Mouse (Mus musculus) embryonic fibroblast, embryonic 13.5 days (primary cell): ENCODE results near the gene Naa30. TPM values are rescaled to one million over a fixed set of nuclear protein-coding genes. Genes with fewer than 3 reads are reported as not detected.

Experiments
- H3K27ac ChIP-seq: 2 replicates; pipeline ENCODE4 v1.5.1; 2012; ENCODE audit warnings: low read length, control low read depth, inconsistent platforms; ENCODE audit not compliant: insufficient read depth
- H3K4me1 ChIP-seq: 2 replicates; pipeline ENCODE4 v1.6.1; 2011; ENCODE audit warnings: low read length; ENCODE audit not compliant: control insufficient read depth, insufficient read depth
- H3K4me3 ChIP-seq: 2 replicates; pipeline ENCODE4 v1.5.1; 2011; ENCODE audit warnings: mild to moderate bottlenecking, control low read depth, low read length; ENCODE audit not compliant: insufficient read depth
- CTCF ChIP-seq: IDR thresholded peaks from 2 replicates; pipeline ENCODE4 v1.5.1; 2011; ENCODE audit warnings: mild to moderate bottlenecking, control low read depth, low read length, moderate library complexity, borderline replicate concordance; ENCODE audit not compliant: insufficient read depth
- POLR2A ChIP-seq: IDR thresholded peaks from 2 replicates; pipeline ENCODE4 v1.6.1; 2011; ENCODE audit warnings: low read depth, mild to moderate bottlenecking, control low read depth, low read length, moderate library complexity
- polyA plus RNA-seq: library from polyadenylated mRNA; stranded (reverse); fragments of >200 nt; gene quantifications from 2 replicates; pipeline ENCODE4 v1.2.4, GENCODE M21; 2011; ENCODE audit warnings: low read depth; ENCODE audit not compliant: missing spikeins, insufficient read length

Gene Naa30
- polyA plus RNA-seq = 25.9 and 35.7 TPM in 2 replicates

DNA sequence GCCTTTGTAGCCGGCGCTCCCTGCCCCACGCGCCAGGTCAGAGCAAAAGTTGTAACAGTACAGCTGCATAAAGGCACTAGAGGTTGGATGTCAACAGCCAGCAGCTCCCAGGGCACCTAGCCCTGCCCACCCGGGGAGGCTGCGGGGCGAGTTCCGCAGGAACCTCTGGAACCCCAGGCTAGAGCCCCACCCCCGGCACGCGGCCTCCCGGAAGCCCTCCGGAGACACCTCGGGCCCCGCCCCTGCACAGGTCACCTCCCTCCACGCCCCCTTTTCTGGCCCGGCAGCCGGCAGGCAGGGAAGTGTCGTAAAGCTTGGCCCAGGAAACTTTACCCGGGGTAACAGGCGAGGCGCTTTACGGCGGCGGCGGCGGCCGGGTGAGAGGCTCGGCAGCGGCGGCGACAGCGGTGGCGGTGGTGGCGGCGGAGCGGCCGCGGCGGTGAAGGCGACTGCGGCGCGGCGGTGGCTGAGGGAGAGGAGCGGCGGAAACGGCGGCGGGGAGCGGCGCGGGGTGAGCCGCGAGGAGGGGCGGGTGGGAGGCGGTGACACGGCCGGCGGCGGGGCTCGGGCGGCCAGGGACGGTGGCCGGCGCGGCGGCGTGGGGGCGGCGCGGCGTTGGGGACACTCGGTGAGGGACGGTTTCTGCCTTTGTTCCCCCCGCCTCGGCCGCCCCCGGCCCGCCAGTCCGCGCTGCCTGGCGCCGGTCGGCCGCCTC, at the start of gene Naa30:
Gene Naa30 (plus strand): TSS at position 360 of the 715 bp plus-strand sequence.
- Histone ChIP-seq H3K27ac (no peak within 1 kb of the TSS), H3K4me1 (no peaks in the 10 kb centered on the region; the same call in none of the 2 replicates), H3K4me3 (peak within 1 kb of the TSS; percentile 72)
- TF ChIP-seq POLR2A = peak; percentile 72
- TF ChIP-seq CTCF = no peak

DNA sequence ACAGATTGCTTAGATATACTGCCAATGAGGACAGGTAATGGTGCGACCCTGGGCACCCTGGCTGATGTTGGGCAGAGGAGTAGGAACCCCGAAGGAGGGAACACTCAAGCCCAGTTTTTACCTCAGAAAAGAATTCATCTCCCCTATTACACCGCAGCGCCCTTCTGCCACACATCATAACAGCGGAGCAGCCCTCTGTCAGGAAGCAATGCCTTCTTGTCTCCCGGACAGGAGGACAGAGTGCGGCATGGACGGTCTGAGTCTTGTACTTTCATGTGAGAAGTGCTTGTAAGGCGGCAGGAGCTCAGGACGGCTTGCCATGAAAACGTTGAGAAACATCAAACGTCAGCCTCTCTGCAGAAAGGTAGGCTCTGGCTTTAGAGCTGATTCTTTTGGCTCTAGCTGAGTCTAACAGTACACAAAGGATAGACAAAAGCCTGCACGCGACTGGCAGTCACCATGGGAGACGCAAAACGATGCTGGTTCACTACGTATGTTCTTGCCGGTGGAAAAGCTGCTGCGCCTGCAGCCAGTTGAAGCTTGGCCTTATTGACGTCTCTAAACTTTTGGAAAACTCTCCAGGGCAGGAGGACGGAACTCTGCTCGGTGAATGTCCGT, 44.8 kb upstream of the Naa30 start:
- Histone ChIP-seq H3K4me1 (no peaks in the 10 kb centered on the region), H3K4me3 (no peak overlapping the region), H3K27ac (no peak overlapping the region)
- TF ChIP-seq CTCF = no peak

DNA sequence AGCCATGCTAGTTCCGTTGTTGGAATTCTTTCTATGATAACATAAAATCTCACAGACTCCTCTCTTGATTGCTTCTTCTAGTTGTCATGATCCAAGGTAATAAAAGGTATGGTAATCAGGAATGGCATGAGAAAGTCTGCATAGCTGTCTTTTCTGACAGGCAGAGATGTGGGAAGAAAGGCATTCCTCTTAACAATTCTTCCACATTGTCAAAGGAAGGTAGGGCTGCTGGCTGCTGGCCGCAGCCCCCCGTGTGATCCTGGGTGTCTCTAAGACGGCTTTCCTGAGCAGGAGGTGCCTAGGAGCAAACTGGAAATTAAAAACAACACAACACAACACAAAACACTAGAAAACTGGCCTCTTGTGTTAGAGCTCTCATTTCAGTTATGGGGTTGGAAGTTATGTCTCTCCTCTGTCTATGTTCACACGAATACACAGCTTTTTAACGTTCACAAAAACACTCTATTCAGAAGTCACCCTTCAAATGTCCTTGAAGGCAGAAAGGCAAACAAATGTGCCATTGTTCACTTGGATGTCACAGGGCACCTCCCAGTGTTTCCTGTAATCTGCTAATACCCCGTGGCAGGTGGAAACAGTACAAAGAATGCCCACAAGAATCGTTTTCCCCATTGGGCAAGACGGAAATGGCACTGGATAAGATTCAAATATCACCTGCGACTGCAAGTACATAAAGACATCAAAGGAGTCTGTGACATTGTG, 43.3 kb upstream of the Naa30 start:
- Histone ChIP-seq H3K27ac (no peak overlapping the region), H3K4me3 (no peak overlapping the region), H3K4me1 (no peaks in the 10 kb centered on the region)
- TF ChIP-seq CTCF = no peak
- TF ChIP-seq POLR2A = no peak

DNA sequence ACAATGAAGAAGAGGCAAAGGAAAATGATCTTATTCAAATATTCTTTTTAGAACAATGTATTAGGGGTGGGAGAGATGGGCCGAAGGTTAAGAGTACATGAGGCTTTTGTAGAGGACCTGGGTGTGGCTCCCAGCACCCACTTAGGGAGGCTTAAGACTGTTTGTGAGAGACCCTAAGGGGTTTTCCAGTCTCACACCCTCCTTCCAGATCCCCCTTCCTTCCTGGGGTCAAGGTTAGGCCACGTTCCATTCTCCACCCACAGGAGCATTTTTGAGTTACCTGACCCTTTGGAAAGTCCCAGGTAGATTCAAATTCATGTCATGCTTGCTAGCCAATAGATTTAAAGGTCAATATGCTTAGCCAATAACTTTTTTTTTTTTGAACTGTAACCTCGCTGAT, 39.6 kb upstream of the Naa30 start:
- no peak for TF ChIP-seq CTCF
- TF ChIP-seq POLR2A = no peak
- Histone ChIP-seq H3K4me3 (no peak overlapping the region), H3K4me1 (no peaks in the 10 kb centered on the region), H3K27ac (no peak overlapping the region)

DNA sequence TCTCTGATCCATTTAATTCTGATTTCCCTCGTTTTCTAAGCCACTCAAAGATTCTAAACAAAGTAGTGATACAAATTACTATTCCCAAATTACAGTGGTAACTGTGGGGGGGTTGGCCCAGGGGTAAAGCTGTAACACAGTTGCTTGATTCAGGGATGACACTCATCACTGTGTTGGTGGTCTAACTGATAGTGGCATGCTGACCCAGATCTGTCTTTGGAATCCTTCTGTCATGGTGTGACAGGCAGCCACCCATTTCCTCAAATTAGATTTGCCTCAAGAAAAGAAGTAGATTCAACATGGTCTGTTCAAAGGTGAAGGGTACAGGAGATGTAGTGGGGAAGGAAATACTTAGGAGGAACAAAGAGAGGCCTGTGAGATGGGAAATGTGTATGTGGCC, 33.9 kb upstream of the Naa30 start:
- H3K4me3 ChIP-seq = no peak overlapping the region
- TF ChIP-seq POLR2A (no peak), CTCF (no peak)
- no peaks in the 10 kb centered on the region for H3K4me1 ChIP-seq
- H3K27ac ChIP-seq = no peak overlapping the region

DNA sequence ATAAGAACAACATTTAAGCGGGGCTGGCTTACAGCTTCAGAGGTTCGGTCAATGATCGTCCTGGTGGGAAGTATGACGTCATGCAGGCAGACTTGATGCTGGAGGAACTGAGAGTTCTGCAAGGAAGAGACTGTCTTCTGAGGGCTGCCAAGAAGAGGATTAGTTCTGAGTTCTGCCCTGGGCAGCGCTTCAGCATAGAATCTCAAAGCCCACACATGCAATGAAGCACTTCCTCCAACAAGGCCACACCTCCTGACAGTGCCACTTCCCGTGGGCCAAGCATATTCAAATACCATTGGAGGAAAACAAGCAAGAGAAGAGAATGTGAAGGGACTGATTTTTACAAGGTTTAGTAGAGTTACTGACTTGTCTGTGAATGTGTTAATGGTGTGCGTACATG, 31.3 kb upstream of the Naa30 start:
- Histone ChIP-seq H3K4me1 (no peaks in the 10 kb centered on the region), H3K4me3 (no peak overlapping the region), H3K27ac (no peak overlapping the region)
- no peak for TF ChIP-seq CTCF
- TF ChIP-seq POLR2A = no peak

DNA sequence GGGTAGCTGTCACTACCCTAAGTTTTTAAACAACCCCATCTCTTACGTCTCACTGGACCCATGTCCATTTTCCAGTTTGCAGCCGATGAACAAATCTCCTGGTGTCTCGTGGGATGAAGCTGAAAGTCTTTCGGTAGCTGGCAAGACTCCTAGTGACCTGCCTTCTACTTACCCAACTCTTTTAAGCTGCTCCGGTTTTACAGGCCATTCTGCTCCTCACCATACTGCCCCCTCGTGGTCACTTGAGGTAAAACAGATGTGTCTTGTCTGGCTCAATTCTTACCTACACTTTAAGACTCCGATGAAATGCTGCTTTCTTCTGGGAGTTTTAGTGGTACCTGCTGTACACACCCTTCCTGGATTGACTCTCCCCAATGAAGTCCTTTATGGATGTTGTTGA, 18.2 kb upstream of the Naa30 start:
- TF ChIP-seq POLR2A (no peak), CTCF (peak; percentile 34; the same call in 1 of the 2 replicates)
- no peak overlapping the region for H3K27ac ChIP-seq
- H3K4me3 ChIP-seq = no peak overlapping the region
- no peaks in the 10 kb centered on the region for H3K4me1 ChIP-seq

DNA sequence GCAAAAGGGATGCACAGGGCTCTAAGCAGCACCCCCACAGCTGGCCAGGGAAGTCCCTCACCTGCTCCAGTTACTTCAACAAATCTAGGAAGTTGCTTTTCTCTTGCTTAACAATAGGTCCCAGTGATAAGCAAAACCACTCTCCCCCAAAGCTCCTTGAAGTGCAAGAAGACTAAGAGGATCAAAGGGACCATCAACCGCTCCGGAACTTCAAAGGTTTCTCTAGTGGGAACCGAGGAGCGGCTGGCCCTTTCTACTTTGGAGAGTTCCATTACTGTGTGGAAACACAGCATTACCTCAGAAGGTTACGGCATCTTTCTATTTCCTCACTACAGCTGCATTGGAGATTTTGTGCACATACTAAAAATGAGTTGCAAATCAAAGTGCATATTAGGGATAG, 16.5 kb upstream of the Naa30 start:
- TF ChIP-seq POLR2A (no peak), CTCF (no peak)
- Histone ChIP-seq H3K27ac (no peak overlapping the region), H3K4me1 (no peaks in the 10 kb centered on the region), H3K4me3 (no peak overlapping the region)

DNA sequence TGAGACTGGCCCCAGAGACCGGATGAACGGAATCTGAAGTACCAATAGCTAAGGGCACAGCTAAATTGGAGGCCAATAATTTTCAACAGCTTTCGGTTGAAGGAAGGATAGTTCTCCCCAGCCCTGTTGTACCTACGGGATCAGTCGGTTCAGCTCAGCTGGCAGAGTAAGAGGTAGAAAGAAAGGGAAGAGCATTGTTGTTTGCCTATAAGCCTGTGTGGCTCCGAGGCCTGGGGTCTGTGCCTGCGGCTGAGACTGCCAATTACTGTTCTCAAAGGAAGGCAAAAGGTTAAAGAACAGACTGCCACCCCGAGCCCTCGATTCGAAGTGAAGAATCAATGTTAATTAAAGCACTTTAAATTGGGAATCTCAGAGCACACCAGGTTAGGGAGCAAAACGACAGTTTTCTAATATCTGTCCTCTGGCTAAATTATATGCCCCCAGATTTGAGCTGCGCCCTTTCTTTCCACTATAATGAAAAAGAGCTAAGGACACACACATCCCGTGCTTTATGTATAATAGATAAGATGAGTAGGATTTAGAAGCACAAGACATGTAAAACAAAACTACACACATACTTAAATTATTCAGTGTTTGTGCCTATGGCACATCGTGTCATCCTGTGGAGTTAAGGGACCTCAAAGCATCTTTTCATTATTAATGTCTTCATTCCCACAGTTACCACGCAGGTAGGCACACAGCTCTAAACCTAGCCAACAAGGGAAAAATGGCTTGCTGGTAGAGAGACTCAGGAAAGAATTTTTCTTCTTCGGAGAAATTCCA, 13.7 kb upstream of the Naa30 start:
- Histone ChIP-seq H3K27ac (no peak overlapping the region), H3K4me1 (no peaks in the 10 kb centered on the region), H3K4me3 (no peak overlapping the region)
- TF ChIP-seq CTCF = no peak
- TF ChIP-seq POLR2A = no peak
